Mouse (Mus musculus) forebrain, embryonic 15.5 days (tissue): ENCODE data around the gene Sycp2l. TPM values are rescaled to one million over a fixed set of nuclear protein-coding genes. Genes with fewer than 3 reads are reported as not detected.

Experiments used
- ATAC-seq: fragments of 200-750 bp; cut with Nextera tagmentation; replicated peaks from 2 replicates; pipeline ENCODE4 v1.8.0; 2017; ENCODE audit warnings: mild to moderate bottlenecking, moderate TSS enrichment, moderate library complexity
- H3K27ac ChIP-seq: fragments of 300-500 bp; sonication (generic); replicated peaks from 2 replicates; pipeline ENCODE4 v1.5.1; 2015; ENCODE audit warnings: mild to moderate bottlenecking, inconsistent platforms
- H3K27me3 ChIP-seq: fragments of 300-500 bp; sonication (generic); 2 replicates; pipeline ENCODE4 v1.6.1; 2015; ENCODE audit warnings: inconsistent platforms
- H3K36me3 ChIP-seq: fragments of 300-500 bp; sonication (generic); 2 replicates; pipeline ENCODE4 v1.6.1; 2015; ENCODE audit warnings: mild to moderate bottlenecking, inconsistent platforms
- H3K4me1 ChIP-seq: fragments of 300-500 bp; sonication (generic); 2 replicates; pipeline ENCODE4 v1.6.1; 2015; ENCODE audit warnings: inconsistent platforms
- H3K4me2 ChIP-seq: fragments of 300-500 bp; sonication (generic); replicated peaks from 2 replicates; pipeline ENCODE4 v1.6.1; 2015; ENCODE audit warnings: mild to moderate bottlenecking, inconsistent platforms
- H3K4me3 ChIP-seq: fragments of 300-500 bp; sonication (generic); 2 replicates; pipeline ENCODE4 v1.5.1; 2015; ENCODE audit warnings: mild to moderate bottlenecking, inconsistent platforms
- H3K9ac ChIP-seq: fragments of 300-500 bp; sonication (generic); replicated peaks from 2 replicates; pipeline ENCODE4 v1.6.1; 2015; ENCODE audit warnings: mild to moderate bottlenecking, inconsistent platforms
- H3K9me3 ChIP-seq: fragments of 300-500 bp; sonication (generic); 2 replicates; pipeline ENCODE4 v1.6.1; 2016; ENCODE audit warnings: inconsistent platforms
- WGBS: fragments of 180-500 bp; shearing (Covaris S2); methylation state at CpG from one replicate; pipeline ENCODE4 v1.1.7; 2015; ENCODE audit warnings: mixed read lengths; 5-methylcytosine and 5-hydroxymethylcytosine counted together
- polyA plus RNA-seq: library from polyadenylated mRNA; unstranded; fragments of >200 nt; fragmentation: Nextera tagmentation; extraction: Ambion mirVana; gene quantifications from 2 replicates; pipeline ENCODE4 v1.2.1, GENCODE M21; 2015

The Sycp2l gene
- polyA plus RNA-seq, 1 experiment from 2014 or later = not detected

DNA sequence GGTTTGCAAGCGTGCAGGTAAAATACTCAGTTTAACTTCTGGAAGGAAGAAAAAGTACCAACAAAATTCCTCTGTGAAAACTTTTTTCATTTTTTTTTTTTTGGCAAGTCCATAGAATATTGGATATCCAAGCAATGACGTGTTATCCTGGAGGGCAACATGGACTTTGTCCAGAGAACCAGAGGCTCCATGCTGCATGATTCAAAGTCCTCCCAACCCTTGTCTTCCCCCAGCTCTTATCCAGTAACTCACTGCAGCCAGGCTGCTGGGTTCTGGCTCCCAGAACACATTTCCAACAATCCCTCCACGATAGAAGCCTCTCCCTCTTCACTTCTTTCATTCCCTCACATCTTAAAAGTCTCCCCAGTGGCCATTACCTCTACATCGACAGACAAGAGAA, 97.2 kb downstream of the Sycp2l start:
- Histone ChIP-seq H3K36me3 (no peaks in the 10 kb centered on the region), H3K4me3 (no peak overlapping the region), H3K27me3 (no peaks in the 10 kb centered on the region), H3K9me3 (no peaks in the 10 kb centered on the region), H3K9ac (no peak overlapping the region), H3K4me1 (peaks cover 6% of the 10 kb centered on the region; the same call in 1 of the 2 replicates), H3K4me2 (no peak overlapping the region), H3K27ac (no peak overlapping the region)
- no peak for ATAC-seq
- 89% methylated on average over 4 of the region's 4 CpGs for WGBS

DNA sequence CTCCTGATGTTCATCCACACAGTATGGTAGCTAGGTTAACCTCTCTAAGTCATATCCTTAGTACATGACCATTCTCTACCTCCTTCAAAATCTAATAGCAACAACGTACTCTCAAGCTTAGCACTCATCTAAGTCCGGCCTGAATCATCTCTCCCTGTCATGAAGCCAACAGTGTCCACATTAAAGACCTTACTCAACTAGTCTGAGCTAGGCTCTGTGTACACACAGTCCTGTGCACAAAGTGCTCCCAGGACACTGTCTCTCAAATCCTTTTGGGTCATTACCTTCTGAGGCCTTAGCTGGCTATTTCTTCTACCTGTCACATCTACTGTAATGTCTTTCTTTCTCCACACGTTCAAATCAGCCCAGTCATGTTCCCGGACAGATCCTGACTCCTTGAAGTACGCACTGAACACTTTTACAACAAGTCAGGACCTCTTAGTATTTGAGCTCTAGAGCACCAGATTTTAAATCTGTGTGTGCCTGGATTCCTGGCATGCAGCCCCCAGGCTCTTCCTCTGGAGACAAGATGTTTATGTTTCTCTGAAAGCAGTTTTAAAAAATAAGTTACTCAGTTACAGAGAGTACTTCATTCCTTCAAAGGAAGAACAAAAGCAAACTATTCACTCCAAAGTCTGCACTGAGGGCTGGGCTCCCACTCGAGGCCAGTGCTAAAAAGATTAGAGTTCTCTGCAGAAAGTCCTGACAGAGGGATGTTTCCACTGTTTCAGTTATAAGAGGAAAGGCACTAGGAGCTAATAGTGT, 98.6 kb downstream of the Sycp2l start:
- Histone ChIP-seq H3K27ac (no peak overlapping the region), H3K4me1 (peaks cover 6% of the 10 kb centered on the region), H3K4me2 (no peak overlapping the region), H3K27me3 (no peaks in the 10 kb centered on the region), H3K9ac (no peak overlapping the region), H3K36me3 (no peaks in the 10 kb centered on the region), H3K4me3 (no peak overlapping the region), H3K9me3 (no peaks in the 10 kb centered on the region)
- 75% methylated on average over 6 of the region's 6 CpGs for WGBS
- ATAC-seq = no peak

DNA sequence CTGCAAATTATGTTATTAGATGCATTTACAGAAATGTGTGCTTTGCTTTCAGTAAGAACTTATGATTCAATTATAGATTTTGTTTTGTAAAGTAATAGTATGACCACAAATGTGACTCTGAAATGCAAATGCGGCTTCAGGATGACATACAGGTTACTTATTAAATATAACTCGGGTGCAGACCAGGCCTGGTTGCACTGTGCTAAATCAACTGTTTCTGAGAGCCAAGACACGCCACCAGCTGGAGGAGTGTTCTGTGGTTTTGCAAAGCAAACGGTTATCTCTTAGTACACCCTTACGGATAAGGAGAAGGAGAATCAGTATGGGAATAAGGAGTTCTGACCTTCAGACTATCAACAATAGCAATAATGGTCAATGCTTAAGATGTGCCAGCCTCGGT, 101.6 kb downstream of the Sycp2l start:
- Histone ChIP-seq H3K4me1 (peaks cover 18% of the 10 kb centered on the region), H3K4me3 (no peak overlapping the region), H3K27me3 (no peaks in the 10 kb centered on the region), H3K9ac (no peak overlapping the region), H3K36me3 (no peaks in the 10 kb centered on the region), H3K27ac (no peak overlapping the region), H3K4me2 (no peak overlapping the region), H3K9me3 (no peaks in the 10 kb centered on the region)
- 84% methylated on average over 6 of the region's 6 CpGs for WGBS
- ATAC-seq = no peak

DNA sequence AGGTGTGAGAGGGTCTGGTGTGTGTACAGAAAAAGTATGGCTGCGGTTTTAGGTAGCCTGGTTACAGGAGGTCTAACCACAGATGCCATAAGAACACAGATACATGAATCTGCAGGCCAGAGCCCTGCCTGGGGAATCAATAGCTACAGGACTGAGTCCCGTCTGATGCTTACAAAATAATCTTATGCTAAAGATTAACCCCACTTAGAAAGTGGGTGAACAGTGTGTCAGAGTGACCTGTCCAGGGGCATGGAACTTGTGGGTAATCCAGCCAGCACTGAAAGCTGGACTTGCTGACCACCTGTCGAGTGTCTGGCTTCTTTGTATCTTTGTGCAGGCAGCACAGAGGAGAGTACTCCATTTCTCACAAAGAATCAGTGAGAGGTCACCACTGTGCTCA, 102.1 kb downstream of the Sycp2l start:
- Histone ChIP-seq H3K9ac (no peak overlapping the region), H3K4me1 (peaks cover 18% of the 10 kb centered on the region), H3K4me3 (no peak overlapping the region), H3K36me3 (no peaks in the 10 kb centered on the region), H3K4me2 (no peak overlapping the region), H3K9me3 (no peaks in the 10 kb centered on the region), H3K27ac (no peak overlapping the region), H3K27me3 (no peaks in the 10 kb centered on the region)
- ATAC-seq = no peak
- 65% methylated on average over 3 of the region's 3 CpGs for WGBS

DNA sequence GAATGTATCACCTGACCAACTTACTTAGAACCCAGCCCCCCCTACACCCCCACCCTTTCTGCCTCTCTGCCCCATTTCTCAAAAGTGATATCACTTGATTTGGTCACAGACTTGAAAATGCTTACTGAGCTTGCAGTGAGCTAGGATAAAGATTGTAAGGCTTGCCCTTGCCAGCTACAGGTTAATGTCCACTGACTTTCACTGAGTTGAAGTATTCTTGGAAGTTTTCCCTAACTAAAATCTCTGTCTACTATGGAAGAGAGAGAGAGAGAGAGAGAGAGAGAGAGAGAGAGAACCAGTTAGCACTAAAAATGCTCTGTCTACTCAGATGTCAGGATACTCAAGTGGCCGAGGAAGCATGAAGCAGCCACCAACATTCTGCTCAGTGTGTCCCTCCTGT, 104.9 kb downstream of the Sycp2l start:
- 11% methylated on average over 1 of the region's 1 CpGs for WGBS
- peaks cover 12% of the 10 kb centered on the region; the same call in 1 of the 2 replicates for H3K4me1 ChIP-seq
- peak overlapping the region; percentile 53 for H3K4me2 ChIP-seq
- ATAC-seq = no peak
- H3K9ac ChIP-seq = peak overlapping the region; percentile 79; the same call in 1 of the 2 replicates
- H3K9me3 ChIP-seq = no peaks in the 10 kb centered on the region
- peak overlapping the region; percentile 80 for H3K4me3 ChIP-seq
- H3K27me3 ChIP-seq = no peaks in the 10 kb centered on the region
- H3K27ac ChIP-seq = no peak overlapping the region
- no peaks in the 10 kb centered on the region for H3K36me3 ChIP-seq

DNA sequence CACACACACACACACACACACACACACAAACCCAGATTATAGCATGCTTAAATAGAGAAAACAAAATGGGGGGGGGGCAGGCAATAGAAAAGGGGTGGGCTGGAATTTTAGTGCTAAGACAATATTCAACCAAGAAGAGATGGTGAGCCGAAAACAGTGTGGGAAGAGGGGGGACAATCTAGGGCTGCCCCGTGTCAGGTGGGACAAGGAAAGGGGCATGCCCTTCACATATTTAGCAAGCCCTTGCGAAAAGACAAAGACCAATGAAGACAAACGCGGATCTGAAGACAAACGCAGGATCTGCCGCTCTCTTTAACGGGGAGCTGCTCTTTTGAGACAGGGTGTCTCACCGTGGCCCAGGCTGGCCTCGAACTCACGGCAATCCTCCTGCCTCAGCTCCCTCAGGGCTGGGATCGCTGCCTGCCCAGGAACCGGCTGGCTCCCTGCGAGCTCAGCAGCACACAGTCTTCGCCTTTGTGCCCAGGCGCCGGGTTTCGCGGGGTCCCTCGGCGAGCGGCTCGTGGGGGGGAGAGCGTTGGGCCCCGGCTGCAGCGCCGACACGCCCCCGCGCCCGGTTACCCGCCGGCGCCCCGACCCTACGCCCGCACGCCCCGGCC, 105.7 kb downstream of the Sycp2l start:
- H3K4me1 ChIP-seq = peaks cover 12% of the 10 kb centered on the region; the same call in 1 of the 2 replicates
- H3K27me3 ChIP-seq = no peaks in the 10 kb centered on the region
- no peaks in the 10 kb centered on the region for H3K9me3 ChIP-seq
- H3K27ac ChIP-seq = peak overlapping the region; percentile 78
- peak overlapping the region; percentile 79 for H3K9ac ChIP-seq
- H3K4me3 ChIP-seq = peak overlapping the region; percentile 80
- H3K4me2 ChIP-seq = peak overlapping the region; percentile 53
- peak; percentile 85 for ATAC-seq
- WGBS = 1% methylated on average over 31 of the region's 39 CpGs
- H3K36me3 ChIP-seq = no peaks in the 10 kb centered on the region

DNA sequence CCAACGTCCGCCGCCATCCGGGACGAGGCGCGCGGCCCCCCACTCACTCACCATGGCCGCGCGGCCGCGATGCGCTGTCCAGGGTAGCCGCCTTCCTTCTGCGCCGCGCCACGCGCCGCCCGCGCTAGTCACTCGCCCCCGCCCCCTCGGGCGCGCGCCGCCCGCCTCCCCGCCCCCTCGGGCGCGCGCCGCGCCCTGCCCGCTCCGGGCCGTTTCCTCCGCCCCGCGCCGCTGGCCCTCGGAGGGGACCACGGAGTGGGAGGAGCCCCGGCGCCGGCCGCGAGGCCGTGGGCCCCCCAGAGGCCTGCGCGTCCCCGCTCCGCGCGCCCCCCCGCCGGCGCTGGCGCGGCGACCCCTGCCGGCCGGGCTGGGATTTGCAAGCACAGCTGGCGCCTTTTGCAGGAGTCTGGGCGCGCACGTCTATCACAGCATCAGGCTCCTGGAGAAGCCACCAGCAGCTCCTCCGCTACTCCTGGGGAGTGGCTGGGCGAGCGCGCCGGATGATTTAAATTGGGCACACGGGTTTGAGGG, 106.3 kb downstream of the Sycp2l start, which contains the start of gene Elovl2:
Elovl2 (minus strand) TSS at position 102 of the 531 bp plus-strand sequence.
- Histone ChIP-seq H3K4me2 (peak within 1 kb of the TSS; percentile 53), H3K4me3 (peak within 1 kb of the TSS; percentile 80), H3K9me3 (no peaks in the 10 kb centered on the region), H3K36me3 (no peaks in the 10 kb centered on the region), H3K4me1 (peaks cover 12% of the 10 kb centered on the region; the same call in 1 of the 2 replicates), H3K27me3 (no peaks in the 10 kb centered on the region), H3K9ac (peak within 1 kb of the TSS; percentile 79), H3K27ac (peak within 1 kb of the TSS; percentile 78)
- ATAC-seq = peak; percentile 96
- whole genome bisulfite sequencing = under 1% methylated on average over 53 of the region's 77 CpGs

Other genes with a start within 250 kb of the Sycp2l start
- 75.3 and 77.5 TPM in 2 replicates for gene Pak1ip1, start 113.3 kb upstream of the Sycp2l start, polyA plus RNA-seq
- gene Tmem14c, start 98.0 kb upstream of the Sycp2l start, polyA plus RNA-seq = 112 and 118 TPM in 2 replicates
- 0.93 and 1.6 TPM in 2 replicates for gene Mak, start 34.6 kb upstream of the Sycp2l start, polyA plus RNA-seq
- gene Gcm2, start 3.3 kb upstream of the Sycp2l start, polyA plus RNA-seq = not detected in 2 replicates
- 45.5 and 47.4 TPM in 2 replicates for gene Elovl2, start 106.1 kb downstream of the Sycp2l start, polyA plus RNA-seq
- 22.3 and 25.0 TPM in 2 replicates for gene Smim13, start 135.5 kb downstream of the Sycp2l start, polyA plus RNA-seq
- not detected in 2 replicates for gene Gm17364, start 159.7 kb downstream of the Sycp2l start, polyA plus RNA-seq